24 mouse cellular contexts compared by ENCODE assay signal in genomic region chrX:97707851-97708250, GRCm38 (mm10).
"Had no signal": no experiment of that assay in that cellular context is flagged by ENCODE, and none has a peak within 500 bp of the region (broad histone marks: within the 10 kb centered on the region; RNA-seq: fewer than 3 reads in every experiment).

No protein-coding gene starts in this region.

- H3K4me3 ChIP-seq: heart, adult 2 months; heart, embryonic 13.5 days; heart, embryonic 15.5 days; hindbrain, embryonic 13.5 days; hindbrain, embryonic 15.5 days; left cerebral cortex, adult 2 months; limb, embryonic 10.5 days; limb, embryonic 12.5 days; liver, embryonic 13.5 days; liver, embryonic 15.5 days had no signal

- H3K36me3 ChIP-seq: heart, embryonic 13.5 days; heart, embryonic 15.5 days; hindbrain, embryonic 13.5 days; hindbrain, embryonic 15.5 days; limb, embryonic 10.5 days; limb, embryonic 12.5 days; liver, embryonic 13.5 days; liver, embryonic 15.5 days had no signal

- H3K4me2 ChIP-seq: heart, embryonic 11.5 days; heart, embryonic 13.5 days; heart, embryonic 15.5 days; hindbrain, embryonic 13.5 days; hindbrain, embryonic 15.5 days; limb, embryonic 12.5 days; liver, embryonic 11.5 days; liver, embryonic 13.5 days; liver, embryonic 15.5 days had no signal

- ATAC-seq: forebrain, embryonic 16.5 days; hindbrain, postnatal 0 days; intestine, embryonic 16.5 days had no signal

- DNase-seq: gastrocnemius, postnatal 14 days; gastrocnemius, postnatal 36 days; heart, adult 11 months; heart, adult 2 months; heart, postnatal 14 days; heart, postnatal 36 days; layer of hippocampus, adult 9-11 months; liver; liver, embryonic 13.5 days; lung, adult 18-20 months had no signal

- H3K27me3 ChIP-seq: heart, embryonic 13.5 days; heart, embryonic 15.5 days; hindbrain, embryonic 13.5 days; hindbrain, embryonic 15.5 days; limb, embryonic 12.5 days; liver, embryonic 13.5 days; liver, embryonic 15.5 days had no signal

- H3K27ac ChIP-seq: heart, adult 2 months; heart, embryonic 13.5 days; heart, embryonic 15.5 days; hindbrain, embryonic 13.5 days; hindbrain, embryonic 15.5 days; hindbrain, postnatal 0 days; kidney, postnatal 0 days; left cerebral cortex, adult 2 months; limb, embryonic 10.5 days; limb, embryonic 12.5 days; liver, embryonic 13.5 days; liver, embryonic 15.5 days had no signal

- H3K9ac ChIP-seq: heart, embryonic 13.5 days; heart, embryonic 15.5 days; hindbrain, embryonic 13.5 days; hindbrain, embryonic 15.5 days; limb, embryonic 12.5 days; liver, embryonic 13.5 days; liver, embryonic 15.5 days had no signal

- H3K4me1 ChIP-seq: heart, embryonic 13.5 days; heart, embryonic 15.5 days; hindbrain, embryonic 13.5 days; hindbrain, embryonic 15.5 days; limb, embryonic 10.5 days; limb, embryonic 12.5 days; liver, embryonic 13.5 days; liver, embryonic 15.5 days had no signal

- H3K9me3 ChIP-seq: heart, embryonic 13.5 days; heart, embryonic 15.5 days; hindbrain, embryonic 13.5 days; hindbrain, embryonic 15.5 days; limb, embryonic 10.5 days; limb, embryonic 12.5 days; liver, embryonic 13.5 days; liver, embryonic 15.5 days had no signal
